Mouse (Mus musculus) liver, embryonic 14.5 days (tissue): ENCODE data around the gene Ap3b1. TPM values are rescaled to one million over a fixed set of nuclear protein-coding genes. Genes with fewer than 3 reads are reported as not detected.

Experiments
- ATAC-seq: fragments of 200-750 bp; cut with Nextera tagmentation; 2 replicates; pipeline ENCODE4 v1.8.0; 2017; ENCODE audit warnings: moderate number of reproducible peaks, mild to moderate bottlenecking, moderate library complexity; ENCODE audit not compliant: insufficient read depth
- DNase-seq, 3 experiments: peaks; one replicate each; pipeline ENCODE4 v3.0.0-alpha.2; 2012 to 2013; ENCODE audit warnings: low read depth in 3 of 3, low spot score in 3 of 3
- H3K27ac ChIP-seq: fragments of 300-500 bp; sonication (generic); 2 replicates; pipeline ENCODE4 v1.5.1; 2014; ENCODE audit warnings: moderate library complexity, mild to moderate bottlenecking, control low read depth, inconsistent platforms
- H3K27me3 ChIP-seq: fragments of 300-500 bp; sonication (generic); 2 replicates; pipeline ENCODE4 v1.6.1; 2014; ENCODE audit warnings: mild to moderate bottlenecking, low read length, moderate library complexity; ENCODE audit not compliant: control insufficient read depth, insufficient read depth
- H3K36me3 ChIP-seq: fragments of 300-500 bp; sonication (generic); replicated peaks from 2 replicates; pipeline ENCODE4 v1.6.1; 2014; ENCODE audit warnings: low read depth; ENCODE audit not compliant: control insufficient read depth, insufficient read depth
- H3K4me1 ChIP-seq, 2 experiments: fragments of 200-500 bp in 1 of 2; fragments of 300-500 bp in 1 of 2; sonication (generic) in 1 of 2; replicated peaks; 2 replicates each; pipeline ENCODE4 v1.6.1; 2012 to 2014; ENCODE audit warnings: antibody characterized with exemption in 1 of 2, inconsistent platforms in 1 of 2, low read length in 1 of 2; ENCODE audit not compliant: control insufficient read depth in 2 of 2, insufficient read depth in 2 of 2
- H3K4me2 ChIP-seq: fragments of 300-500 bp; sonication (generic); 2 replicates; pipeline ENCODE4 v1.6.1; 2014; ENCODE audit warnings: low read depth, mild to moderate bottlenecking, control low read depth, moderate library complexity
- H3K4me3 ChIP-seq, 2 experiments: fragments of 200-500 bp in 1 of 2; fragments of 300-500 bp in 1 of 2; sonication (generic) in 1 of 2; 2 replicates each; pipeline ENCODE4 v1.5.1; 2012 to 2014; ENCODE audit warnings: low read depth in 2 of 2, low read length in 2 of 2, mild to moderate bottlenecking in 2 of 2, control low read depth in 1 of 2, inconsistent platforms in 1 of 2, moderate library complexity in 1 of 2; ENCODE audit not compliant: insufficient read depth in 1 of 2
- H3K9ac ChIP-seq: fragments of 300-500 bp; sonication (generic); replicated peaks from 2 replicates; pipeline ENCODE4 v1.6.1; 2014; ENCODE audit warnings: mild to moderate bottlenecking, control low read depth, moderate library complexity
- H3K9me3 ChIP-seq: fragments of 300-500 bp; sonication (generic); 2 replicates; pipeline ENCODE4 v1.6.1; 2016; ENCODE audit warnings: low read length, mixed read lengths; ENCODE audit not compliant: control insufficient read depth
- CTCF ChIP-seq: IDR thresholded peaks from 2 replicates; pipeline ENCODE4 v1.5.1; 2016; ENCODE audit warnings: antibody characterized with exemption, low read depth, control low read depth
- EP300 ChIP-seq: IDR thresholded peaks from 2 replicates; pipeline ENCODE4 v1.6.1; 2016; ENCODE audit warnings: antibody characterized with exemption, low read depth
- WGBS: fragments of 180-500 bp; shearing (Covaris S2); extraction: QIAGEN DNeasy Blood & Tissue Kit; methylation state at CpG from one replicate; pipeline ENCODE4 v1.1.7; 2014; ENCODE audit not compliant: insufficient replicate concordance; 5-methylcytosine and 5-hydroxymethylcytosine counted together
- polyA plus RNA-seq, 2 experiments: library from polyadenylated mRNA; depleted of rRNA in 1 of 2; stranded (reverse) in 1 of 2; unstranded in 1 of 2; fragments of >200 nt; fragmentation: Nextera tagmentation in 1 of 2; extraction: Ambion mirVana in 1 of 2; gene quantifications; 2 replicates each; pipeline versions ENCODE4 v1.2.1 to v1.2.3; 2012 to 2014

The Ap3b1 gene
- polyA plus RNA-seq, 2 experiments = 16.1 to 16.8 TPM

GRCm38 (mm10) chr13:94447003-94447402 is 88.2 kb downstream of the Ap3b1 start:
- 53% methylated on average over 4 of the region's 4 CpGs for WGBS
- TF ChIP-seq CTCF (no peak), EP300 (no peak)

GRCm38 (mm10) chr13:94449593-94449992 is 90.8 kb downstream of the Ap3b1 start:
- TF ChIP-seq CTCF (no peak), EP300 (no peak)
- Histone ChIP-seq H3K36me3 (peaks cover 3% of the 10 kb centered on the region; the same call in 1 of the 2 replicates), H3K9me3 (no peaks in the 10 kb centered on the region), H3K9ac (no peak overlapping the region), H3K27ac (no peak overlapping the region), H3K4me3 (no peak overlapping the region), H3K4me1 (no peaks in the 10 kb centered on the region), H3K4me2 (no peak overlapping the region), H3K27me3 (no peaks in the 10 kb centered on the region)
- DNase-seq = no peak
- 48% methylated on average over 7 of the region's 7 CpGs for WGBS
- ATAC-seq = no peak

More at GRCm38 (mm10) chr13:94447003-94447402, 88.2 kb downstream of the Ap3b1 start:
- DNase-seq = no peak
- no peaks in the 10 kb centered on the region for H3K9me3 ChIP-seq
- H3K36me3 ChIP-seq = peaks cover 3% of the 10 kb centered on the region; the same call in 1 of the 2 replicates
- no peak overlapping the region for H3K4me2 ChIP-seq
- H3K4me1 ChIP-seq = no peaks in the 10 kb centered on the region
- no peak overlapping the region for H3K27ac ChIP-seq
- no peak overlapping the region for H3K4me3 ChIP-seq
- no peak overlapping the region for H3K9ac ChIP-seq
- no peaks in the 10 kb centered on the region for H3K27me3 ChIP-seq
- ATAC-seq = no peak

- no peak for TF ChIP-seq EP300
- TF ChIP-seq CTCF = peak; percentile 64
- H3K4me2 ChIP-seq = no peak overlapping the region
- DNase-seq (peak in 1 of 3 experiments; percentile 9), ATAC-seq (no peak)
- no peak overlapping the region for H3K9ac ChIP-seq
- no peak overlapping the region for H3K27ac ChIP-seq
- H3K27me3 ChIP-seq = no peaks in the 10 kb centered on the region
- 51% methylated on average over 6 of the region's 6 CpGs for WGBS
- H3K9me3 ChIP-seq = no peaks in the 10 kb centered on the region
- no peak overlapping the region for H3K4me3 ChIP-seq
- H3K36me3 ChIP-seq = peaks cover 3% of the 10 kb centered on the region
- no peaks in the 10 kb centered on the region for H3K4me1 ChIP-seq
Measured at GRCm38 (mm10) chr13:94451229-94451628, 92.5 kb downstream of the Ap3b1 start.

GRCm38 (mm10) chr13:94454131-94454530 is 95.4 kb downstream of the Ap3b1 start:
- ATAC-seq = no peak
- no peak for TF ChIP-seq CTCF
- no peak for TF ChIP-seq EP300
- no peaks in the 10 kb centered on the region for H3K27me3 ChIP-seq
- WGBS = 84% methylated on average over 12 of the region's 12 CpGs
- no peaks in the 10 kb centered on the region for H3K9me3 ChIP-seq
- H3K4me2 ChIP-seq = no peak overlapping the region
- H3K36me3 ChIP-seq = no peaks in the 10 kb centered on the region; the same call in 1 of the 2 replicates
- no peak for DNase-seq
- H3K27ac ChIP-seq = no peak overlapping the region
- no peak overlapping the region for H3K4me3 ChIP-seq
- H3K9ac ChIP-seq = no peak overlapping the region
- H3K4me1 ChIP-seq = no peaks in the 10 kb centered on the region

GRCm38 (mm10) chr13:94459143-94459542 is 100.4 kb downstream of the Ap3b1 start:
- Histone ChIP-seq H3K4me2 (no peak overlapping the region), H3K9me3 (no peaks in the 10 kb centered on the region), H3K36me3 (peaks cover 2% of the 10 kb centered on the region; the same call in 1 of the 2 replicates), H3K9ac (no peak overlapping the region), H3K4me1 (no peaks in the 10 kb centered on the region), H3K27me3 (no peaks in the 10 kb centered on the region), H3K4me3 (no peak overlapping the region), H3K27ac (no peak overlapping the region)
- DNase-seq (no peak), ATAC-seq (no peak)
- 51% methylated on average over 4 of the region's 4 CpGs for whole genome bisulfite sequencing
- TF ChIP-seq EP300 = no peak
- no peak for TF ChIP-seq CTCF
